Mouse (Mus musculus): ENCODE measurements around the gene Cd2. TPM values are rescaled to one million over a fixed set of nuclear protein-coding genes. Genes with fewer than 3 reads are reported as not detected.

Gene Cd2
- total and polyA plus RNA-seq, 3 experiments: 0.84 to 1.7 (median 1.1) TPM

DNA sequence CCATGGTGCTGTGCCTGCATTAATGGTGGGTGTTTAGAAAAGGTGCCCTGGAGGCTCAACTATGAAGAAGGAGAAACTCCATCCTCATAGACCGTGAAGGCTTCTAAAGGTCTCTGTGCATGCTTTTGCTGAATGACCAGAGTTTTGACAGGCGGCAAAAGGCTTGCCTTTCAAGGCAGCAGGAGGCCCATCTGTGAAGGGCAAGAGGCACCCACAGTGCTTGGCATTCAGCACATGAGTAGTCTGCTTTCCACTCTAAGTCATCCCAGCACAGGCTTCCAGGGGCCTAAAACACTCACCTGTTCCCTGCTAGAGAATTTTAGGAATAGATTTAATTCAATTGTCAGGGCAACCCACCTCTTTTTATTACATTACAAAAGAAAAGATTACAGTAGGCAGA is 17.3 kb upstream of the Cd2 start:
- H3K9ac ChIP-seq (ENCODE audit: low read depth, low read length): no peak overlapping the region
- no peak for DNase-seq
- no peak for TF ChIP-seq POLR2A (IDR thresholded peaks at IDR 0.05; ENCODE audit: insufficient read depth, low read depth, low read length)
- no peak for TF ChIP-seq EP300 (IDR thresholded peaks at IDR 0.05; ENCODE audit: insufficient read depth, low read depth, low read length)
- TF ChIP-seq CTCF (IDR thresholded peaks at IDR 0.05): no peak
- no peaks in the 10 kb centered on the region for H3K36me3 ChIP-seq (ENCODE audit: control insufficient read depth, insufficient read depth, low read length)
- no peaks in the 10 kb centered on the region for H3K27me3 ChIP-seq (ENCODE audit: control insufficient read depth, insufficient read depth, low read length)
- no peaks in the 10 kb centered on the region for H3K79me2 ChIP-seq (replicated peaks; ENCODE audit: control insufficient read depth, insufficient read depth, low read length)
- H3K27ac ChIP-seq: no peak overlapping the region
- peaks cover 2% of the 10 kb centered on the region; the same call in 1 of the 2 replicates for H3K4me1 ChIP-seq (ENCODE audit: control insufficient read depth, insufficient read depth, low read length)
- WGBS: 96% methylated on average over 2 of the region's 2 CpGs
- intact Hi-C loops (cut with DNase I): loop anchor here (2.0 kb wide), 1 partner anchor 158 kb away; no protein-coding TSS in a partner anchor
- H3K4me3 ChIP-seq: no peak overlapping the region

DNA sequence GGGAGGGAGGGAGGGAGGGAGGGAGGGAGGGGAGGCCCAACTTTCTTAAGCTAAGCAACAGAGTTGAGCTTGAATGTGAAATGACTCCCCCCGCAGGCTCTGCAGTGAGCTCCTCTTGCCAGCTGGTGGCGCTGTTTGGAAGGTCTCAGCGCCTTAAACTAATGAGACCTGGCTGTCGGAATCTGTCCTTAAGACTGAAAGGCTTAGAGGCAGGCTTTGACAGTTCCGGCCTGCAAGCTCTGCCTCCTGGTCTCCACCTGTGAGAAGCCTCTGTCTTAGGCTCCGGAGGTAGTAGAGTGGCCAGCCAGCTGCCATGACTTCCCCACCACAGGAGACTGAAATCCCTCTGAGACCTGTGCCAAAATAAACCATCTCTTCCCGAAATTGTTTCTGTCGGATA is 16.4 kb upstream of the Cd2 start:
- TF ChIP-seq CTCF (IDR thresholded peaks at IDR 0.05): peak; percentile 74
- TF ChIP-seq EP300 (IDR thresholded peaks at IDR 0.05; ENCODE audit: insufficient read depth, low read depth, low read length): no peak
- Histone ChIP-seq H3K27me3 (ENCODE audit: control insufficient read depth, insufficient read depth, low read length) (no peaks in the 10 kb centered on the region), H3K4me3 (no peak overlapping the region), H3K27ac (no peak overlapping the region), H3K79me2 (replicated peaks; ENCODE audit: control insufficient read depth, insufficient read depth, low read length) (no peaks in the 10 kb centered on the region), H3K9ac (ENCODE audit: low read depth, low read length) (no peak overlapping the region), H3K36me3 (ENCODE audit: control insufficient read depth, insufficient read depth, low read length) (no peaks in the 10 kb centered on the region), H3K4me1 (ENCODE audit: control insufficient read depth, insufficient read depth, low read length) (peaks cover 2% of the 10 kb centered on the region; the same call in 1 of the 2 replicates)
- 22% methylated on average over 8 of the region's 8 CpGs for WGBS
- DNase-seq: peak; percentile 65 to 79
- intact Hi-C loops (cut with DNase I): loop anchor here (2.0 to 5.0 kb wide), 3 partner anchors 73 to 508 kb away; partner anchors contain the start of gene Igsf3

- Histone ChIP-seq H3K9ac (ENCODE audit: low read depth, low read length) (peak overlapping the region; percentile 9; the same call in 1 of the 2 replicates), H3K27ac (peak overlapping the region; percentile 45; the same call in 1 of the 2 replicates)
- intact Hi-C loops (cut with DNase I): loop anchor here (5.0 kb wide), 2 partner anchors 77 to 512 kb away; partner anchors contain the start of gene Igsf3
Observed at GRCm38 (mm10) chr3:101300271-101301071, 12.7 kb upstream of the Cd2 start.

DNA sequence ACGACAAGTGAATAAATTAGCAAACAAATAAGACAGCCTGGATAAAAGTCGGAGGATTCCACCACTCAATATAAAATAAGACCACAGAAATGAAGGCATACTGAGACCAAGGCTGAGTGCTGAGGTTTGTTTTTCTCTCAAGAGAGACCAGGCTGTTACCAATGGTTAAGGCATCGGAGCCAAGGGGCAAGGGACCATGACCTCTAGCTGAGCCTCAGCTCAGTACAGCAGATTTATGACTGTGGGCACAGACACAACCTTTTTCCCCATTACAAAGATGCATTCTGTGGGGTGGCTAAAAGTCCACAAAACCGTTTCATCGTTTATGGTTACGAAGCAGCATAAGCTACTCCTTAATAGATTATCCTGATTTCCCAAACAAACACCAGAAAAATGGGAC is 11.9 kb upstream of the Cd2 start:
- no peaks in the 10 kb centered on the region for H3K27me3 ChIP-seq (ENCODE audit: control insufficient read depth, insufficient read depth, low read length)
- no peak overlapping the region for H3K4me3 ChIP-seq
- H3K9ac ChIP-seq (ENCODE audit: low read depth, low read length): no peak overlapping the region
- DNase-seq: no peak
- TF ChIP-seq POLR2A (IDR thresholded peaks at IDR 0.05; ENCODE audit: insufficient read depth, low read depth, low read length) (no peak), CTCF (IDR thresholded peaks at IDR 0.05) (no peak), EP300 (IDR thresholded peaks at IDR 0.05; ENCODE audit: insufficient read depth, low read depth, low read length) (no peak)
- H3K79me2 ChIP-seq (replicated peaks; ENCODE audit: control insufficient read depth, insufficient read depth, low read length): no peaks in the 10 kb centered on the region
- H3K27ac ChIP-seq: no peak overlapping the region
- intact Hi-C loops (cut with DNase I): loop anchor here (5.0 kb wide), 2 partner anchors 137 to 382 kb away; no protein-coding TSS in a partner anchor
- peaks cover 4% of the 10 kb centered on the region for H3K4me1 ChIP-seq (ENCODE audit: control insufficient read depth, insufficient read depth, low read length)
- H3K36me3 ChIP-seq (ENCODE audit: control insufficient read depth, insufficient read depth, low read length): no peaks in the 10 kb centered on the region
- 88% methylated on average over 6 of the region's 6 CpGs for whole genome bisulfite sequencing

More at GRCm38 (mm10) chr3:101300271-101301071, 12.7 kb upstream of the Cd2 start:
- no peaks in the 10 kb centered on the region for H3K36me3 ChIP-seq (ENCODE audit: control insufficient read depth, insufficient read depth, low read length)
- H3K27me3 ChIP-seq (ENCODE audit: control insufficient read depth, insufficient read depth, low read length): no peaks in the 10 kb centered on the region
- WGBS: 19% methylated on average over 23 of the region's 23 CpGs
- peaks cover 2% of the 10 kb centered on the region; the same call in 1 of the 2 replicates for H3K4me1 ChIP-seq (ENCODE audit: control insufficient read depth, insufficient read depth, low read length)
- peak overlapping the region; percentile 20; the same call in 1 of the 2 replicates for H3K4me3 ChIP-seq
- TF ChIP-seq CTCF (IDR thresholded peaks at IDR 0.05) (no peak), POLR2A (IDR thresholded peaks at IDR 0.05; ENCODE audit: insufficient read depth, low read depth, low read length) (no peak), EP300 (IDR thresholded peaks at IDR 0.05; ENCODE audit: insufficient read depth, low read depth, low read length) (no peak)
- DNase-seq: peak; percentile 53 to 57
- no peaks in the 10 kb centered on the region for H3K79me2 ChIP-seq (replicated peaks; ENCODE audit: control insufficient read depth, insufficient read depth, low read length)

GRCm38 (mm10) chr3:101297221-101297620 is 9.5 kb upstream of the Cd2 start:
- no peak for DNase-seq
- intact Hi-C loops (cut with DNase I): loop anchor here (5.0 kb wide), 2 partner anchors 135 to 380 kb away; no protein-coding TSS in a partner anchor
- H3K4me3 ChIP-seq: no peak overlapping the region
- H3K36me3 ChIP-seq (ENCODE audit: control insufficient read depth, insufficient read depth, low read length): no peaks in the 10 kb centered on the region
- H3K27me3 ChIP-seq (ENCODE audit: control insufficient read depth, insufficient read depth, low read length): no peaks in the 10 kb centered on the region
- H3K4me1 ChIP-seq (ENCODE audit: control insufficient read depth, insufficient read depth, low read length): peaks cover 8% of the 10 kb centered on the region
- no peaks in the 10 kb centered on the region for H3K79me2 ChIP-seq (replicated peaks; ENCODE audit: control insufficient read depth, insufficient read depth, low read length)
- no peak overlapping the region for H3K27ac ChIP-seq
- no peak overlapping the region for H3K9ac ChIP-seq (ENCODE audit: low read depth, low read length)
- WGBS: 90% methylated on average over 5 of the region's 5 CpGs
- TF ChIP-seq EP300 (IDR thresholded peaks at IDR 0.05; ENCODE audit: insufficient read depth, low read depth, low read length) (no peak), CTCF (IDR thresholded peaks at IDR 0.05) (no peak)

Data from heart, adult 2 months (tissue).